Mouse (Mus musculus) stomach, embryonic 15.5 days (tissue): ENCODE data around the gene Ropn1l. TPM values are rescaled to one million over a fixed set of nuclear protein-coding genes. Genes with fewer than 3 reads are reported as not detected.

Source experiments
- ATAC-seq: fragments of 200-750 bp; cut with Nextera tagmentation; 2 replicates; pipeline ENCODE4 v1.8.0; 2017; ENCODE audit warnings: low read depth, moderate number of reproducible peaks, moderate TSS enrichment; ENCODE audit not compliant: insufficient read depth, low FRiP score
- H3K27ac ChIP-seq: fragments of 300-500 bp; sonication (generic); 2 replicates; pipeline ENCODE4 v1.5.1; 2015; ENCODE audit warnings: mild to moderate bottlenecking, inconsistent platforms
- H3K27me3 ChIP-seq: fragments of 300-500 bp; sonication (generic); replicated peaks from 2 replicates; pipeline ENCODE4 v1.6.1; 2015; ENCODE audit warnings: inconsistent platforms
- H3K36me3 ChIP-seq: fragments of 300-500 bp; sonication (generic); 2 replicates; pipeline ENCODE4 v1.6.1; 2015; ENCODE audit warnings: inconsistent platforms
- H3K4me1 ChIP-seq: fragments of 300-500 bp; sonication (generic); 2 replicates; pipeline ENCODE4 v1.6.1; 2015; ENCODE audit warnings: inconsistent platforms
- H3K4me2 ChIP-seq: fragments of 300-500 bp; sonication (generic); 2 replicates; pipeline ENCODE4 v1.6.1; 2015; ENCODE audit warnings: mild to moderate bottlenecking, inconsistent platforms
- H3K4me3 ChIP-seq: fragments of 300-500 bp; sonication (generic); replicated peaks from 2 replicates; pipeline ENCODE4 v1.5.1; 2015; ENCODE audit warnings: inconsistent platforms
- H3K9ac ChIP-seq: fragments of 300-500 bp; sonication (generic); 2 replicates; pipeline ENCODE4 v1.6.1; 2015; ENCODE audit warnings: inconsistent platforms
- H3K9me3 ChIP-seq: fragments of 300-500 bp; sonication (generic); 2 replicates; pipeline ENCODE4 v1.6.1; 2016; ENCODE audit warnings: inconsistent platforms
- WGBS: fragments of 180-500 bp; shearing (Covaris S2); methylation state at CpG from one replicate; pipeline ENCODE4 v1.1.7; 2015; 5-methylcytosine and 5-hydroxymethylcytosine counted together
- polyA plus RNA-seq: library from polyadenylated mRNA; unstranded; fragments of >200 nt; fragmentation: Nextera tagmentation; extraction: Ambion mirVana; gene quantifications from 2 replicates; pipeline ENCODE4 v1.2.1, GENCODE M21; 2015

Ropn1l gene
- polyA plus RNA-seq, 1 experiment from 2014 or later: 3.0 TPM

GRCm38 (mm10) chr15:31466295-31466694, 12.8 kb upstream of the Ropn1l start:
- Histone ChIP-seq H3K4me1 (no peaks in the 10 kb centered on the region), H3K36me3 (peaks cover 33% of the 10 kb centered on the region), H3K27ac (no peak overlapping the region), H3K9me3 (no peaks in the 10 kb centered on the region), H3K4me2 (no peak overlapping the region), H3K9ac (no peak overlapping the region), H3K27me3 (no peaks in the 10 kb centered on the region), H3K4me3 (no peak overlapping the region)
- ATAC-seq: no peak
- WGBS: 88% methylated on average over 5 of the region's 5 CpGs

GRCm38 (mm10) chr15:31465806-31466205, 12.3 kb upstream of the Ropn1l start:
- H3K27me3 ChIP-seq: no peaks in the 10 kb centered on the region
- peaks cover 38% of the 10 kb centered on the region for H3K36me3 ChIP-seq
- ATAC-seq: no peak
- H3K9me3 ChIP-seq: no peaks in the 10 kb centered on the region
- no peaks in the 10 kb centered on the region for H3K4me1 ChIP-seq
- no peak overlapping the region for H3K27ac ChIP-seq
- H3K9ac ChIP-seq: no peak overlapping the region
- 95% methylated on average over 2 of the region's 2 CpGs for WGBS
- H3K4me2 ChIP-seq: no peak overlapping the region
- no peak overlapping the region for H3K4me3 ChIP-seq

- no peak overlapping the region for H3K4me2 ChIP-seq
- H3K9ac ChIP-seq: no peak overlapping the region
- no peaks in the 10 kb centered on the region for H3K4me1 ChIP-seq
- 73% methylated on average over 2 of the region's 2 CpGs for WGBS
- H3K27me3 ChIP-seq: no peaks in the 10 kb centered on the region
- H3K9me3 ChIP-seq: no peaks in the 10 kb centered on the region
- no peak for ATAC-seq
- no peak overlapping the region for H3K4me3 ChIP-seq
- peaks cover 53% of the 10 kb centered on the region for H3K36me3 ChIP-seq
- no peak overlapping the region for H3K27ac ChIP-seq
These were observed 7.0 kb upstream of the Ropn1l start for GRCm38 (mm10) chr15:31460571-31460970.

- no peak overlapping the region for H3K27ac ChIP-seq
- no peak overlapping the region for H3K4me2 ChIP-seq
- no peak for ATAC-seq
- H3K9me3 ChIP-seq: no peaks in the 10 kb centered on the region
- H3K9ac ChIP-seq: no peak overlapping the region
- 84% methylated on average over 7 of the region's 7 CpGs for WGBS
- no peaks in the 10 kb centered on the region for H3K27me3 ChIP-seq
- H3K36me3 ChIP-seq: peaks cover 47% of the 10 kb centered on the region
- no peak overlapping the region for H3K4me3 ChIP-seq
- no peaks in the 10 kb centered on the region for H3K4me1 ChIP-seq
These were observed 4.5 kb upstream of the Ropn1l start for GRCm38 (mm10) chr15:31458081-31458480.

- Histone ChIP-seq H3K36me3 (peaks cover 34% of the 10 kb centered on the region), H3K4me3 (no peak overlapping the region), H3K4me1 (0 out of 2 replicates have a peak, but pooled peaks cover 4% of the 10 kb centered on the region), H3K4me2 (no peak overlapping the region), H3K9ac (no peak overlapping the region), H3K9me3 (no peaks in the 10 kb centered on the region), H3K27me3 (no peaks in the 10 kb centered on the region), H3K27ac (no peak overlapping the region)
- ATAC-seq: no peak
- WGBS: 87% methylated on average over 5 of the region's 5 CpGs
These were observed 2.8 kb upstream of the Ropn1l start for GRCm38 (mm10) chr15:31456381-31456780.

- Histone ChIP-seq H3K4me2 (no peak overlapping the region), H3K27ac (no peak overlapping the region), H3K36me3 (peaks cover 24% of the 10 kb centered on the region), H3K9me3 (no peaks in the 10 kb centered on the region), H3K27me3 (no peaks in the 10 kb centered on the region), H3K9ac (no peak overlapping the region), H3K4me3 (no peak overlapping the region), H3K4me1 (0 out of 2 replicates have a peak, but pooled peaks cover 5% of the 10 kb centered on the region)
- no peak for ATAC-seq
- WGBS: 73% methylated on average over 7 of the region's 7 CpGs
These were observed 1.3 kb upstream of the Ropn1l start for GRCm38 (mm10) chr15:31454861-31455295.

- ATAC-seq: no peak
- Histone ChIP-seq H3K4me1 (0 out of 2 replicates have a peak, but pooled peaks cover 9% of the 10 kb centered on the region), H3K27me3 (no peaks in the 10 kb centered on the region), H3K36me3 (peaks cover 19% of the 10 kb centered on the region; the same call in 1 of the 2 replicates), H3K9ac (no peak overlapping the region), H3K4me3 (peak overlapping the region; percentile 59; the same call in 1 of the 2 replicates), H3K27ac (peak overlapping the region; percentile 76), H3K9me3 (no peaks in the 10 kb centered on the region), H3K4me2 (peak overlapping the region; percentile 77)
- 45% methylated on average over 10 of the region's 10 CpGs for WGBS
These were observed 741 bp upstream of the Ropn1l start for GRCm38 (mm10) chr15:31454096-31454860.

GRCm38 (mm10) chr15:31452336-31453097, 1.0 kb downstream of the Ropn1l start:
- Histone ChIP-seq H3K36me3 (0 out of 2 replicates have a peak, but pooled peaks cover 4% of the 10 kb centered on the region), H3K27ac (no peak overlapping the region), H3K4me2 (peak overlapping the region; percentile 77), H3K4me1 (0 out of 2 replicates have a peak, but pooled peaks cover 9% of the 10 kb centered on the region), H3K4me3 (peak overlapping the region; percentile 59), H3K9ac (no peak overlapping the region), H3K9me3 (no peaks in the 10 kb centered on the region), H3K27me3 (no peaks in the 10 kb centered on the region)
- ATAC-seq: no peak
- WGBS: 40% methylated on average over 18 of the region's 18 CpGs

- Histone ChIP-seq H3K9me3 (no peaks in the 10 kb centered on the region), H3K27me3 (no peaks in the 10 kb centered on the region), H3K36me3 (no peaks in the 10 kb centered on the region), H3K4me1 (0 out of 2 replicates have a peak, but pooled peaks cover 9% of the 10 kb centered on the region), H3K4me3 (no peak overlapping the region), H3K9ac (no peak overlapping the region), H3K4me2 (no peak overlapping the region), H3K27ac (no peak overlapping the region)
- 9% methylated on average over 2 of the region's 2 CpGs for WGBS
- no peak for ATAC-seq
These were observed 3.8 kb downstream of the Ropn1l start for GRCm38 (mm10) chr15:31449772-31450171.

- Histone ChIP-seq H3K4me2 (no peak overlapping the region), H3K36me3 (no peaks in the 10 kb centered on the region), H3K9me3 (no peaks in the 10 kb centered on the region), H3K27ac (no peak overlapping the region), H3K4me1 (0 out of 2 replicates have a peak, but pooled peaks cover 5% of the 10 kb centered on the region), H3K9ac (no peak overlapping the region), H3K27me3 (no peaks in the 10 kb centered on the region), H3K4me3 (no peak overlapping the region)
- no peak for ATAC-seq
- 53% methylated on average over 7 of the region's 7 CpGs for WGBS
These were observed 6.4 kb downstream of the Ropn1l start for GRCm38 (mm10) chr15:31447121-31447520.

GRCm38 (mm10) chr15:31442698-31443097, 10.8 kb downstream of the Ropn1l start:
- no peak overlapping the region for H3K4me2 ChIP-seq
- no peaks in the 10 kb centered on the region for H3K36me3 ChIP-seq
- H3K4me1 ChIP-seq: no peaks in the 10 kb centered on the region
- H3K27ac ChIP-seq: no peak overlapping the region
- no peak for ATAC-seq
- 91% methylated on average over 4 of the region's 4 CpGs for WGBS
- H3K9ac ChIP-seq: no peak overlapping the region
- H3K9me3 ChIP-seq: no peaks in the 10 kb centered on the region
- H3K4me3 ChIP-seq: no peak overlapping the region
- H3K27me3 ChIP-seq: no peaks in the 10 kb centered on the region

- Histone ChIP-seq H3K9me3 (no peaks in the 10 kb centered on the region), H3K4me2 (no peak overlapping the region), H3K9ac (no peak overlapping the region), H3K27me3 (no peaks in the 10 kb centered on the region), H3K27ac (no peak overlapping the region), H3K4me1 (no peaks in the 10 kb centered on the region), H3K4me3 (no peak overlapping the region), H3K36me3 (no peaks in the 10 kb centered on the region)
- ATAC-seq: no peak
- 64% methylated on average over 6 of the region's 6 CpGs for WGBS
These were observed 11.5 kb downstream of the Ropn1l start for GRCm38 (mm10) chr15:31441996-31442395.
